Mouse (Mus musculus) CH12.LX (cell line): ENCODE data around the gene Lrrc74b.

Source experiments
- BHLHE40 ChIP-seq: IDR thresholded peaks from 2 replicates; pipeline ENCODE4 v1.6.1; 2011; ENCODE audit warnings: mild to moderate bottlenecking, low read depth, low read length, improper control_type of control experiment
- CTCF ChIP-seq, 2 experiments: IDR thresholded peaks in 1 of 2; conservative IDR thresholded peaks in 1 of 2; 2 replicates each; pipeline ENCODE4 v1.5.1; 2011 to 2012; ENCODE audit warnings: low read depth in 2 of 2, low read length in 2 of 2, improper control_type of control experiment in 1 of 2, inconsistent platforms in 1 of 2, mild to moderate bottlenecking in 1 of 2, moderate library complexity in 1 of 2
- EP300 ChIP-seq: IDR thresholded peaks from 2 replicates; pipeline ENCODE4 v1.6.1; 2011; ENCODE audit warnings: low read length, improper control_type of control experiment
- JUN ChIP-seq: IDR thresholded peaks from 2 replicates; pipeline ENCODE4 v1.6.1; 2011; ENCODE audit warnings: low read depth, mild to moderate bottlenecking, low read length, improper control_type of control experiment, moderate library complexity; ENCODE audit not compliant: insufficient read depth
- KAT2A ChIP-seq: IDR thresholded peaks from 2 replicates; pipeline ENCODE4 v1.6.1; 2012; ENCODE audit warnings: low read length, improper control_type of control experiment, inconsistent platforms; ENCODE audit not compliant: insufficient replicate concordance
- NELFE ChIP-seq: IDR thresholded peaks from 2 replicates; pipeline ENCODE4 v1.6.1; 2011; ENCODE audit warnings: low read depth, low read length, improper control_type of control experiment
- NRF1 ChIP-seq: IDR thresholded peaks from 2 replicates; pipeline ENCODE4 v1.6.1; 2014; ENCODE audit warnings: low read depth, mild to moderate bottlenecking, inconsistent platforms, low read length, improper control_type of control experiment, moderate library complexity
- POLR2A ChIP-seq: IDR thresholded peaks from 2 replicates; pipeline ENCODE4 v1.6.1; 2011; ENCODE audit warnings: low read depth, mild to moderate bottlenecking, improper control_type of control experiment, low read length
- TBP ChIP-seq: conservative IDR thresholded peaks from 2 replicates; pipeline ENCODE4 v1.6.1; 2011; ENCODE audit warnings: low read depth, low read length, improper control_type of control experiment
- TCF12 ChIP-seq: IDR thresholded peaks from 2 replicates; pipeline ENCODE4 v1.6.1; 2014; ENCODE audit warnings: low read depth, mild to moderate bottlenecking, inconsistent platforms, low read length, improper control_type of control experiment
- UBTF ChIP-seq: IDR thresholded peaks from 2 replicates; pipeline ENCODE4 v1.6.1; 2012; ENCODE audit warnings: low read depth, mild to moderate bottlenecking, inconsistent platforms, low read length, improper control_type of control experiment, moderate library complexity
- ZMIZ1 ChIP-seq: IDR thresholded peaks from 2 replicates; pipeline ENCODE4 v1.6.1; 2012; ENCODE audit warnings: low read depth, mild to moderate bottlenecking, inconsistent platforms, low read length, improper control_type of control experiment

DNA sequence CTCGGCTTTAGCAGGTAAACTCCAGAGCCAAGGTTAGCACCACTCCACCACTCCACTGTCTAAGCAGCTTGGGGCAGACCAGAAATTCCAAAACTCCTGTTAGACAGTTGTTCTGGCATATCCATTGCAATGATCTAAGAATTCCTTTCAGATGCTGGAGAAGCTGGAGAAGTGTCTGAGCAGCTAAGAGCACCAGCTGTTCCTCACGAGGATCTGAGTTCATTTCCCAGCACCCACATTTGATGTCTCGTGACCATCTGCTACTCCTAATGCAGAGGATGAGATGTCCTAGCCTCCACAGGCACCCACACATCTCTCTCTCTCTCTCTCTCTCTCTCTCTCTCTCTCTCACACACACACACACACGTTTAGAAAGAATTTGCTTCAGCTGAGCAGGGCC is 4.1 kb downstream of the Lrrc74b start:
- no peak for TF ChIP-seq CTCF (conservative IDR thresholded peaks at IDR 0.05 in 1 of 2, IDR thresholded peaks at IDR 0.05 in 1 of 2; ENCODE audit: low read depth in 2 of 2, low read length in 2 of 2)
- no peak for TF ChIP-seq TBP
- no peak for TF ChIP-seq JUN
- no peak for TF ChIP-seq UBTF
- TF ChIP-seq ZMIZ1, result no peak
- no peak for TF ChIP-seq NELFE
- no peak for TF ChIP-seq POLR2A
- TF ChIP-seq NRF1, result no peak
- TF ChIP-seq BHLHE40, result no peak
- no peak for TF ChIP-seq TCF12
- no peak for TF ChIP-seq EP300
- no peak for TF ChIP-seq KAT2A
